Mouse (Mus musculus) hindbrain, embryonic 11.5 days (tissue): ENCODE measurements around the gene 1190005I06Rik. TPM values are rescaled to one million over a fixed set of nuclear protein-coding genes. Genes with fewer than 3 reads are reported as not detected.
A peak's percentile ranks its signal among the peaks of the same experiment; 100 is the strongest.

ENCODE experiments used
- ATAC-seq: fragments of 200-750 bp; cut with Nextera tagmentation; 2 replicates; pipeline ENCODE4 v1.8.0; 2017; ENCODE audit warnings: mild to moderate bottlenecking, moderate TSS enrichment, moderate library complexity; ENCODE audit not compliant: low FRiP score
- DNase-seq: peaks from one replicate; pipeline ENCODE4 v3.0.0-alpha.2; 2015; ENCODE audit warnings: low spot score
- H3K27ac ChIP-seq: fragments of 300-500 bp; sonication (generic); 2 replicates; pipeline ENCODE4 v1.5.1; 2014; ENCODE audit warnings: mild to moderate bottlenecking, low read depth, low read length
- H3K27me3 ChIP-seq: fragments of 300-500 bp; sonication (generic); 2 replicates; pipeline ENCODE4 v1.6.1; 2014; ENCODE audit warnings: mild to moderate bottlenecking, low read length, moderate library complexity, mixed read lengths; ENCODE audit not compliant: control insufficient read depth, insufficient read depth
- H3K36me3 ChIP-seq: fragments of 300-500 bp; sonication (generic); 2 replicates; pipeline ENCODE4 v1.6.1; 2014; ENCODE audit warnings: mild to moderate bottlenecking, low read length, moderate library complexity, mixed read lengths; ENCODE audit not compliant: control insufficient read depth, insufficient read depth
- H3K4me1 ChIP-seq: fragments of 300-500 bp; sonication (generic); replicated peaks from 2 replicates; pipeline ENCODE4 v1.6.1; 2014; ENCODE audit warnings: low read length, mixed read lengths; ENCODE audit not compliant: control insufficient read depth, insufficient read depth
- H3K4me2 ChIP-seq: fragments of 300-500 bp; sonication (generic); replicated peaks from 2 replicates; pipeline ENCODE4 v1.6.1; 2014; ENCODE audit warnings: mild to moderate bottlenecking, low read depth, low read length
- H3K4me3 ChIP-seq: fragments of 300-500 bp; sonication (generic); 2 replicates; pipeline ENCODE4 v1.5.1; 2014; ENCODE audit warnings: low read depth, low read length
- H3K9ac ChIP-seq: fragments of 300-500 bp; sonication (generic); 2 replicates; pipeline ENCODE4 v1.6.1; 2014; ENCODE audit warnings: low read depth, low read length
- H3K9me3 ChIP-seq: fragments of 300-500 bp; sonication (generic); 2 replicates; pipeline ENCODE4 v1.6.1; 2016; ENCODE audit warnings: low read length; ENCODE audit not compliant: control insufficient read depth
- WGBS: fragments of 180-500 bp; shearing (Covaris S2); extraction: QIAGEN DNeasy Blood & Tissue Kit; methylation state at CpG from one replicate; pipeline ENCODE4 v1.1.7; 2014; 5-methylcytosine and 5-hydroxymethylcytosine counted together
- polyA plus RNA-seq: library from polyadenylated mRNA; unstranded; fragments of >200 nt; fragmentation: Nextera tagmentation; extraction: Ambion mirVana; gene quantifications from 2 replicates; pipeline ENCODE4 v1.2.1, GENCODE M21; 2014

1190005I06Rik gene
- polyA plus RNA-seq, 1 experiment from 2014 or later: 2.4 TPM

DNA sequence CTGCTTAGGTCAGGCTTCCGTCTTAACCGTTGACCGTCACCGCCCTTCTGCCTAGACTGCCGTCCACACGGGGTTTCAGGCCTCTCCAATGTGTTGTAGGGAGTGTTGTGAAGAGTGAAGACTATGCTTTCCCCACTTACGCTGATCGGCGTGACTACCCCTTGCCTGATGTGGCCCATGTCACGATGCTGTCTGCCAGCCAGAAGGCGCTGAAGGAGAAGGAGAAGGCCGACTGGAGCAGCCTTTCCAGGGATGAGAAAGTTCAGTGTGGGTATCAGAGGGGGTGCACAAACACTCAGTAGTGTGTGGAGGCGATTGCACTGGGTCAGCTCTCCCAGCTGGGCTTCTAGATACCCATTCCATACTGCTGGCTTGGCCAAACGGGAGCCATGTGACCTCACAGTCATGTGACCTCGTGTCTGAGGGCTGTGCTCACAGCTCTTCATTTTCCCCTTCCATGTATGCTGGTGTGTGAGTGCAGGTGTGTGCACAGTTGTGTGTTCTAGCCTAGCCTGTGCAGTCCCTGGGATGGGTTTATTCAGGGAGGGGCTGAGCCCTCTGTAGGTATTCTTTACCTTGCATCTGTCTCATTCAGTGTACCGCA lies 25.3 kb upstream of the 1190005I06Rik start:
- ATAC-seq: no peak
- Histone ChIP-seq H3K4me1 (no peaks in the 10 kb centered on the region; the same call in 1 of the 2 replicates), H3K36me3 (peaks cover 9% of the 10 kb centered on the region; the same call in 1 of the 2 replicates)

DNA sequence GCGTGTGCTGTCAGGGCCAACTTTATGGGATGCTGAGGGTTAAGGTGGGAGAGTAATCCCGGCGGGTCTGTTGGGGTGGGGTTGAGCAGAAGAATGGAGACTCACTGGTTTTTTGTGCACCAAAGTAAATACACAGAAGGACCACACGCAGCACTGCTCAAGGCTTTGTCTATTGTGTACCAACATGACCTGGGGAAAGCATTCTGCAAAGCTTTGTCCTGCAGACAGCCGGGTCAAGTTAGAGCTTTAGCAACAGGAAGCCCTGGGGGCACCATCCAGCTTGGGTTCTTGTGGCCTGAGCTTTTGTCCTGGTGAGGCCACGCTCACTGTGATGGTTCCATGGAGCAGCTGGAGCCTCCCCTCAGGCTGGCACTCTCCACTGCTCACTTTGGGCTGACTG lies 24.3 kb upstream of the 1190005I06Rik start:
- ATAC-seq: no peak

More for the DNA sequence above, 25.3 kb upstream of the 1190005I06Rik start:
- WGBS: 95% methylated on average over 16 of the region's 16 CpGs
- Histone ChIP-seq H3K9ac (no peak overlapping the region), H3K4me3 (no peak overlapping the region), H3K27me3 (no peaks in the 10 kb centered on the region), H3K27ac (no peak overlapping the region), H3K9me3 (no peaks in the 10 kb centered on the region), H3K4me2 (no peak overlapping the region)
- DNase-seq: no peak

DNA sequence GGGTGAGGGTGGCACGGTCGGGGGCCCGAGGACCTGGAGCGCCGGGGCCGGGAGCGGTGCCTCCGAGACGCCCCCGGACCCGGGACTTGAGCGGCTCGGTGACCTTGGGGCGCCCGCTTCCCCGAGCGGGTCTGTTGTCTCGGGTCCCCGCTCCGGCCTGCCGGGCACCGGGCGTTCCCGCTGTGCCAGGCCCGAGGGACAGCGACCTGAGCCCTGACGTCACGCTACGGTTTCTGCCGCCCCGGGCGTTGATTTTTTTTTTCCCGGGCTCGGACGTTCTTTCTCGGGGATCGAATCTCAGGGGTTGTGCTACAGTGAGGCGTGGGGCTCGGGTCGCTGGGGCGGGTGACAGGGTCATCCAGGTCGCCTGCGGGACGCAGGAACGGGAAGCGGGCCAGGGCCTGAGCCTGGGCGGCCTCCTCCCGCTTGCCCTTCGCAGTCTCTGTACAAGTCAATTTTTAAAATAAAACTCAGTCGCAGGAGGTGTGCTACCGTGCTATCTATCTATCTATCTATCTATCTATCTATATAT lies 21.0 kb upstream of the 1190005I06Rik start, which contains the start of gene Emc8:
Gene Emc8, minus strand, starts transcription at position 200 of the 532 bp plus-strand sequence.
- Histone ChIP-seq H3K27me3 (no peaks in the 10 kb centered on the region), H3K4me2 (peak within 1 kb of the TSS; percentile 91), H3K27ac (peak within 1 kb of the TSS; percentile 82), H3K9ac (peak within 1 kb of the TSS; percentile 95), H3K36me3 (peaks cover 7% of the 10 kb centered on the region; the same call in 1 of the 2 replicates), H3K4me1 (peaks cover 8% of the 10 kb centered on the region), H3K9me3 (no peaks in the 10 kb centered on the region), H3K4me3 (peak within 1 kb of the TSS; percentile 94)
- whole genome bisulfite sequencing: under 1% methylated on average over 48 of the region's 51 CpGs
- ATAC-seq (no peak; the same call in 1 of the 2 replicates), DNase-seq (no peak)

More for the DNA sequence above, 24.3 kb upstream of the 1190005I06Rik start:
- H3K4me3 ChIP-seq: no peak overlapping the region
- H3K27me3 ChIP-seq: no peaks in the 10 kb centered on the region
- H3K4me1 ChIP-seq: peaks cover 2% of the 10 kb centered on the region
- H3K9me3 ChIP-seq: no peaks in the 10 kb centered on the region
- peaks cover 9% of the 10 kb centered on the region; the same call in 1 of the 2 replicates for H3K36me3 ChIP-seq
- no peak for DNase-seq
- H3K4me2 ChIP-seq: no peak overlapping the region
- H3K27ac ChIP-seq: no peak overlapping the region
- H3K9ac ChIP-seq: no peak overlapping the region
- WGBS: 73% methylated on average over 6 of the region's 6 CpGs

DNA sequence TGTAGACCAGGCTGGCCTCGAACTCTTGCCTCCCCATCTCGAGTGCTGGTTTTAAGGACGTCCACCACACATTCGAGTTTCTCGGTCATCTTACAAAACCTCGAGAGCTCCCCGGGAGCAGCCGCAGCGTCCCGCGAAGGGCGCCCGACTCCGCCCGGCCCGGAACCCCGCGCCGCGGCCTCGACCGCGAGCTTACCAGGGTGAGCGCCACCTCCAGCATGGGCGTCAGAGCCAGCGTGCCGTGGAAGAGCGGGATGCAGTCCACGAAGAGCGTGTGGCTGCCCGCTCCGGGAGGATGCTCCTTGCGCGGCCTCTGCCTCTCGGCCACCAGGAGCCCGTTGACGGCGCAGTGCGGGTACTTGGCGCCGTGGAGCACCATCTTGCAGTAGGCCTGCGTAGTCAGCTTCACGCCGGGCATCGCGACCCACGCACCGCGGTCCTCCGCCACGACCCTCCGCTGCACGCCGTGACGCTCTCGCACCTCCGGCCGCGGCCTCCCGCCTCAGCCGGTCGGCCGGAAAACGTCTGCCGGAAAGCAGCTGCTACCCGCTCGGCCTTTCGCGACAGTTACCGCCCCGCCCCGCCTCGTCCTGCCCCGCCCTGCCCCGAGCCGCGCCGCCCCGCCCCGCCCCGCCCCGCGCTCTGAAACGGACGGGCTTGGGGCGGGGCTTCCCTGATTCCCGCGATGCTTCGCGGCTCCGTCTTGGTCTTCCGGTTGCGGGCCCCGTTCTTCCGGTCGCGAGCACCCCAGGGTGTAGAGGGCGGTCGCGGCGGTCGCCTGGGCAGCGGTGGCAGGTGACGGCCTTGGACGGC lies 20.3 kb upstream of the 1190005I06Rik start, which contains the start of the genes Gm27021 and Cox4i1:
Gene Gm27021, minus strand, starts transcription at position 519 of the 813 bp plus-strand sequence.
Gene Cox4i1, plus strand, starts transcription at position 662 of the 813 bp plus-strand sequence.
- H3K9me3 ChIP-seq: no peaks in the 10 kb centered on the region
- H3K27me3 ChIP-seq: no peaks in the 10 kb centered on the region
- ATAC-seq (peak; percentile 93), DNase-seq (peak; percentile 95)
- H3K9ac ChIP-seq: peak within 1 kb of the TSS; percentile 95
- H3K4me3 ChIP-seq: peak within 1 kb of the TSS; percentile 94
- H3K36me3 ChIP-seq: peaks cover under 1% of the 10 kb centered on the region; the same call in 1 of the 2 replicates
- peaks cover 8% of the 10 kb centered on the region for H3K4me1 ChIP-seq
- peak within 1 kb of the TSS; percentile 91 for H3K4me2 ChIP-seq
- H3K27ac ChIP-seq: peak within 1 kb of the TSS; percentile 82
- WGBS: under 1% methylated on average over 70 of the region's 105 CpGs

DNA sequence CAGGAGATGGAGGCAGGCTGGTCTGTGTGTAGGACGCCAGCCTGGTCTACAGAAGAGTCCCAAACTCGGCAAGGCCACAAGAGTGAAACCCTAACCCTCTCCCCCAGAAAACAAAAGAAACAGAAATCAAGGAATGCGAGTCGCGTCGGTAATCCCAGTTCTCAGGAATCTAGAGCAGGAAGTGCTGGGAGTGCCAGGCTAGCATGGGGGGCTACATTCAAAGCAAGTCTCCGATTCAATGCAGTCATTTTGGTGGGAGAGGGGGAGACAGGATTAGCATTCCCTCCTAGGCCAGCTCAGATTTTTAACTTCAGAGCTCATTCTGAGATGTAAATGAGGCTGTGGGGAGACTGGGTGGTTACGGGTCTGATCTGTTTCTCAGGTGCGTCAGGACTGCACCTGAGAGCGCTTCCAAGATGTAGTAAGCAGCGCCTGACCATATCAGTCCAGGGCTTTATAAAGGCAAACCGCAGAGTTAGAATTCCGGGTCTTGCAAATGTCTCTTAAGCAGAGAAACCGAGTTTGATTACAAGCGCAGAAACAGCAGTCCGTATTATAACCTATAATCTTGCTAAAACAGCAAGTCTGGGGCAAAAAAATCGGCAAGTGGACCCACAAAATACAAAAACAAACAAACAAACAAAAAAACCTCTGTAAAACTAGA lies 19.5 kb upstream of the 1190005I06Rik start:
- Histone ChIP-seq H3K4me3 (peak overlapping the region; percentile 94), H3K27ac (no peak overlapping the region), H3K9ac (peak overlapping the region; percentile 95), H3K9me3 (no peaks in the 10 kb centered on the region), H3K36me3 (no peaks in the 10 kb centered on the region), H3K4me2 (peak overlapping the region; percentile 91), H3K27me3 (no peaks in the 10 kb centered on the region), H3K4me1 (peaks cover 8% of the 10 kb centered on the region)
- ATAC-seq: no peak
- 2% methylated on average over 17 of the region's 17 CpGs for WGBS
- peak; percentile 23 for DNase-seq

DNA sequence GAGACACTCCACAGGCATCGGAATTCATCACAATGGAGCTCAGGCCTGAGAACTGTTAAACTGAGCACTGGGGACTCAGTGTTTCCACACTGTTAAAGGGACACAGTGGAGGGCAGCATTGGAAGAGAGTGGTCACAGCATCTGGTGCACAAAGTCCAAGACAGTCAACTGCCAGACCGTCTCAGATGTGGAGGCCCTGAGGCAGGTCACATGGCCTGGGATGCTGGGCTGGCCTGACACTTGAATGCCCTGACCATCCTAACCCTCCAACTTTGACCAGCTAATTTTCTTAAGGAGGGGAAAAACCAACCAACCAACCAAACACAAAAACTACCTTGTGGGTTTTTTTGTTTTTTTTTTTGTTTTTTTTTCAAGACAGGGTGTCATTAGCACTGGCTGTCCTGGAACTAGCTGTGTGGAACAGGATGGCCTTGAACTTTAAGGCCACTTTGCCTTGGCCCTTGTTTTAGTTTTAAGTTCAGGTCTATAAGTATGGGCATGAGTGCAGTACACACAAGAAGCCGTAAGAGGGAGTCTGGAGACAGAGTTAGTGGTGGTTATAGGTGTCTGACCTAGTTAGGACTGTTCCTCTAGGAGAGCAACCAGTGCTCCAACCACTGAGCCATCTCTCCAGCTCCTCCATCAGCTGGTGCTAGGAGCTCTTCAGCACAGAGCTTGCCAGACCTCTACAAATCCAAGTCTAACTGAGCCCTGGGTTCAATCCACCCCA lies 18.5 kb upstream of the 1190005I06Rik start:
- Histone ChIP-seq H3K27ac (no peak overlapping the region), H3K4me1 (peaks cover 8% of the 10 kb centered on the region), H3K4me2 (peak overlapping the region; percentile 8; the same call in 1 of the 2 replicates), H3K9me3 (no peaks in the 10 kb centered on the region), H3K9ac (no peak overlapping the region; the same call in 1 of the 2 replicates), H3K27me3 (no peaks in the 10 kb centered on the region), H3K36me3 (no peaks in the 10 kb centered on the region), H3K4me3 (peak overlapping the region; percentile 94; the same call in 1 of the 2 replicates)
- WGBS: 83% methylated on average over 3 of the region's 3 CpGs
- ATAC-seq (no peak), DNase-seq (no peak)

GRCm38 (mm10) chr8:120664566-120664965 lies 17.1 kb upstream of the 1190005I06Rik start:
- Histone ChIP-seq H3K9me3 (no peaks in the 10 kb centered on the region), H3K9ac (no peak overlapping the region), H3K36me3 (no peaks in the 10 kb centered on the region), H3K27ac (no peak overlapping the region), H3K4me3 (no peak overlapping the region), H3K4me2 (no peak overlapping the region), H3K4me1 (peaks cover 8% of the 10 kb centered on the region), H3K27me3 (no peaks in the 10 kb centered on the region)
- ATAC-seq (no peak), DNase-seq (no peak)
- 94% methylated on average over 6 of the region's 6 CpGs for whole genome bisulfite sequencing

DNA sequence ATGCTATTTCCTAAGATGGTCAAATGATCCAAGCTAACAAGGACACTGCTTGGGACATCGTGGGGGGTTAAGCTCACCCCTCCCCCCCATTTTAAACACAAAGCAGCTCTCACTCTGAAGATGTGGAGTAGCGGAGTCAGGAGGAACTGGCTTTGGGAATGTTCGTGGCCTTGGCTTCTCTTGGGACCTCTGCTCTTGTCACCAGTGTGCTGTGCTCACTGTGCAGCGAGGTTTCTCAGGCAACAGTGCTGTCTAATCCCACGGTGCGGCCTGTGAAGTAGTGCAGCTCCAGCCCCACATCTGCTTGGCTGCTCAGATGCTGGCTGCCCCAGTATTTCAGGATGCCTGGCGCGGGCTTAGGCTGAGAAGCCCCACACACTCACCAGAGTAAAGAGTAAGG lies 10.0 kb upstream of the 1190005I06Rik start:
- no peak for ATAC-seq
- H3K36me3 ChIP-seq: no peaks in the 10 kb centered on the region
- WGBS: 93% methylated on average over 8 of the region's 8 CpGs

More for the DNA sequence above, 10.0 kb upstream of the 1190005I06Rik start:
- no peaks in the 10 kb centered on the region for H3K27me3 ChIP-seq
- no peak for DNase-seq
- no peak overlapping the region for H3K4me3 ChIP-seq
- no peak overlapping the region for H3K27ac ChIP-seq
- H3K9ac ChIP-seq: no peak overlapping the region
- no peak overlapping the region for H3K4me2 ChIP-seq
- H3K9me3 ChIP-seq: no peaks in the 10 kb centered on the region
- H3K4me1 ChIP-seq: no peaks in the 10 kb centered on the region
